Mouse (Mus musculus) myocyte (in vitro differentiated cells): ENCODE data around the gene BC030867.

Experiments used
- CEBPB ChIP-seq: IDR thresholded peaks from 2 replicates; pipeline ENCODE4 v1.6.1; 2011; ENCODE audit warnings: mild to moderate bottlenecking, moderate library complexity; ENCODE audit not compliant: poor library complexity, insufficient read depth, severe bottlenecking
- E2F4 ChIP-seq: IDR thresholded peaks from one replicate; pipeline ENCODE4 v1.6.1; 2011; ENCODE audit warnings: mild to moderate bottlenecking, control low read depth, moderate library complexity; ENCODE audit not compliant: insufficient read depth
- MAX ChIP-seq: IDR thresholded peaks from one replicate; pipeline ENCODE4 v1.6.1; 2011; ENCODE audit warnings: low read depth, mild to moderate bottlenecking, control low read depth
- MYOG ChIP-seq, 3 experiments: IDR thresholded peaks; one replicate each; pipeline ENCODE4 v1.6.1; 2011; ENCODE audit warnings: control low read depth in 2 of 3, low read depth in 2 of 3, mild to moderate bottlenecking in 2 of 3; ENCODE audit not compliant: insufficient read length in 2 of 3, control insufficient read depth in 1 of 3, insufficient read depth in 1 of 3
- POLR2A ChIP-seq: IDR thresholded peaks from one replicate; pipeline ENCODE4 v1.6.1; 2011; ENCODE audit warnings: low read depth, mild to moderate bottlenecking, control low read depth, moderate library complexity; ENCODE audit not compliant: insufficient read length
- SRF ChIP-seq: IDR thresholded peaks from one replicate; pipeline ENCODE4 v1.6.1; 2011; ENCODE audit warnings: low read depth; ENCODE audit not compliant: control insufficient read depth, insufficient read length
- TCF12 ChIP-seq: IDR thresholded peaks from one replicate; pipeline ENCODE4 v1.6.1; 2011; ENCODE audit warnings: mild to moderate bottlenecking, control low read depth; ENCODE audit not compliant: poor library complexity, insufficient read depth, severe bottlenecking
- TCF3 ChIP-seq: IDR thresholded peaks from one replicate; pipeline ENCODE4 v1.6.1; 2011; ENCODE audit warnings: low read depth, control low read depth; ENCODE audit not compliant: insufficient read length
- USF1 ChIP-seq: IDR thresholded peaks from one replicate; pipeline ENCODE4 v1.6.1; 2011; ENCODE audit warnings: low read depth, mild to moderate bottlenecking, control low read depth, moderate library complexity

GRCm38 (mm10) chr11:102257514-102257913 lies 8.8 kb downstream of the BC030867 start:
- no peak for TF ChIP-seq E2F4
- TF ChIP-seq POLR2A: no peak
- no peak for TF ChIP-seq USF1
- no peak for TF ChIP-seq CEBPB
- TF ChIP-seq SRF: no peak
- TF ChIP-seq MAX: no peak
- no peak for TF ChIP-seq TCF12
- TF ChIP-seq TCF3: no peak
- TF ChIP-seq MYOG (IDR thresholded peaks at IDR 0.05; ENCODE audit: control insufficient read depth in 1 of 3, insufficient read depth in 1 of 3, insufficient read length in 2 of 3, low read depth in 2 of 3): no peak
